Mouse (Mus musculus): ENCODE measurements around the gene Tead1.

GRCm38 (mm10) chr7:112784278-112784677, 105.2 kb downstream of the Tead1 start:
- TF ChIP-seq CTCF (IDR thresholded peaks at IDR 0.05; ENCODE audit: insufficient read depth, low read depth, low read length): no peak
- TF ChIP-seq POLR2A (IDR thresholded peaks at IDR 0.05; ENCODE audit: insufficient read depth, low read depth, low read length): no peak
